Mouse (Mus musculus) liver, embryonic 14.5 days (tissue): Measurements from ENCODE around the gene Eif2b1.

Experiments
- CTCF ChIP-seq: IDR thresholded peaks from 2 replicates; pipeline ENCODE4 v1.5.1; 2016; ENCODE audit warnings: antibody characterized with exemption, low read depth, control low read depth
- EP300 ChIP-seq: IDR thresholded peaks from 2 replicates; pipeline ENCODE4 v1.6.1; 2016; ENCODE audit warnings: antibody characterized with exemption, low read depth

- TF ChIP-seq CTCF (no peak), EP300 (no peak)
Observed at GRCm38 (mm10) chr5:124532451-124532850, 46.5 kb downstream of the Eif2b1 start.
